Mouse (Mus musculus) stomach, postnatal 0 days (tissue): ENCODE data around the gene Edar. TPM values are rescaled to one million over a fixed set of nuclear protein-coding genes. Genes with fewer than 3 reads are reported as not detected.

ENCODE experiments used
- ATAC-seq: fragments of 200-750 bp; cut with Nextera tagmentation; 2 replicates; pipeline ENCODE4 v1.8.0; 2017; ENCODE audit not compliant: low FRiP score, low TSS enrichment
- DNase-seq: peaks from one replicate; pipeline ENCODE4 v3.0.0-alpha.2; 2016; ENCODE audit warnings: low spot score
- H3K27ac ChIP-seq: fragments of 300-500 bp; sonication (generic); replicated peaks from 2 replicates; pipeline ENCODE4 v1.5.1; 2014; ENCODE audit warnings: mild to moderate bottlenecking, control low read depth
- H3K27me3 ChIP-seq: fragments of 300-500 bp; sonication (generic); 2 replicates; pipeline ENCODE4 v1.6.1; 2014; ENCODE audit warnings: low read length; ENCODE audit not compliant: control insufficient read depth, insufficient read depth
- H3K36me3 ChIP-seq: fragments of 300-500 bp; sonication (generic); 2 replicates; pipeline ENCODE4 v1.6.1; 2014; ENCODE audit warnings: low read length, mixed read lengths; ENCODE audit not compliant: control insufficient read depth, insufficient read depth
- H3K4me1 ChIP-seq: fragments of 300-500 bp; sonication (generic); replicated peaks from 2 replicates; pipeline ENCODE4 v1.6.1; 2014; ENCODE audit warnings: antibody characterized with exemption; ENCODE audit not compliant: control insufficient read depth, insufficient read depth
- H3K4me2 ChIP-seq: fragments of 300-500 bp; sonication (generic); replicated peaks from 2 replicates; pipeline ENCODE4 v1.6.1; 2014; ENCODE audit warnings: low read depth, mild to moderate bottlenecking, control low read depth, moderate library complexity
- H3K4me3 ChIP-seq: fragments of 300-500 bp; sonication (generic); 2 replicates; pipeline ENCODE4 v1.5.1; 2014; ENCODE audit warnings: low read depth, low read length, control low read depth
- H3K9ac ChIP-seq: fragments of 300-500 bp; sonication (generic); 2 replicates; pipeline ENCODE4 v1.6.1; 2014; ENCODE audit warnings: mild to moderate bottlenecking, low read length, control low read depth, mixed read lengths
- H3K9me3 ChIP-seq: fragments of 300-500 bp; sonication (generic); 2 replicates; pipeline ENCODE4 v1.6.1; 2016; ENCODE audit warnings: low read length; ENCODE audit not compliant: control insufficient read depth
- CTCF ChIP-seq: IDR thresholded peaks from 2 replicates; pipeline ENCODE4 v1.5.1; 2016; ENCODE audit warnings: antibody characterized with exemption, low read depth, mild to moderate bottlenecking, moderate library complexity
- EP300 ChIP-seq: optimal IDR thresholded peaks from 2 replicates; pipeline ENCODE3; 2016; ENCODE audit warnings: antibody characterized with exemption
- WGBS: fragments of 180-500 bp; shearing (Covaris S2); extraction: QIAGEN DNeasy Blood & Tissue Kit; methylation state at CpG from one replicate; pipeline ENCODE4 v1.1.7; 2014; 5-methylcytosine and 5-hydroxymethylcytosine counted together
- polyA plus RNA-seq: library from polyadenylated mRNA; unstranded; fragments of >200 nt; fragmentation: Nextera tagmentation; extraction: Ambion mirVana; gene quantifications from 2 replicates; pipeline ENCODE4 v1.2.1, GENCODE M21; 2015

Gene Edar
- polyA plus RNA-seq, 1 experiment from 2014 or later = 0.64 TPM

DNA sequence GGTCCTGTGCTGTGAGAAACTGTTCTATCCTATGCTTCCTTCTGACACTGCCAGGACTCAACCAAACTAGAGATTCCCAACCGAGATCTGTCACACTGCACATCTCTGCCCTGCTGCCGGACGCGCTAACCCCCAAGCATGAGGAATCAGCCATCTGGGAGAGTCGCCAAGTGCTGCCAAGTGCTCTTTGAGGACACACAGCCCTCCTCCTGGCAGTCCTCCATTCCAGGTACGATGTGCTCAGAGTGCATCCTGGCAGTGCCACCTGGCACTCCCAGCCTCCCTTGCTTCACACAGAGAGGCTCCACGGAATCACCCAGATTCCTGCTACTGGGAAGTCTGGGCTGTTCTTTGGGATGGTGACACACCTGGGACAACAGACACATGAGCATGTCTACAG lies 31.3 kb downstream of the Edar start:
- H3K27me3 ChIP-seq = no peaks in the 10 kb centered on the region
- no peak overlapping the region for H3K9ac ChIP-seq
- no peak overlapping the region for H3K4me2 ChIP-seq
- H3K36me3 ChIP-seq = no peaks in the 10 kb centered on the region
- ATAC-seq (no peak), DNase-seq (no peak)
- no peak overlapping the region for H3K4me3 ChIP-seq
- H3K9me3 ChIP-seq = no peaks in the 10 kb centered on the region
- TF ChIP-seq CTCF (no peak), EP300 (no peak)
- WGBS = 58% methylated on average over 7 of the region's 7 CpGs
- no peaks in the 10 kb centered on the region for H3K4me1 ChIP-seq
- peak overlapping the region; percentile 45; the same call in 1 of the 2 replicates for H3K27ac ChIP-seq

GRCm38 (mm10) chr10:58643001-58643400 lies 32.5 kb downstream of the Edar start:
- no peaks in the 10 kb centered on the region for H3K9me3 ChIP-seq
- TF ChIP-seq CTCF (no peak), EP300 (no peak)
- H3K9ac ChIP-seq = no peak overlapping the region
- ATAC-seq (no peak), DNase-seq (no peak)
- 74% methylated on average over 9 of the region's 9 CpGs for WGBS
- no peaks in the 10 kb centered on the region for H3K27me3 ChIP-seq
- H3K36me3 ChIP-seq = no peaks in the 10 kb centered on the region
- no peak overlapping the region for H3K27ac ChIP-seq
- H3K4me2 ChIP-seq = no peak overlapping the region
- no peak overlapping the region for H3K4me3 ChIP-seq
- H3K4me1 ChIP-seq = no peaks in the 10 kb centered on the region

DNA sequence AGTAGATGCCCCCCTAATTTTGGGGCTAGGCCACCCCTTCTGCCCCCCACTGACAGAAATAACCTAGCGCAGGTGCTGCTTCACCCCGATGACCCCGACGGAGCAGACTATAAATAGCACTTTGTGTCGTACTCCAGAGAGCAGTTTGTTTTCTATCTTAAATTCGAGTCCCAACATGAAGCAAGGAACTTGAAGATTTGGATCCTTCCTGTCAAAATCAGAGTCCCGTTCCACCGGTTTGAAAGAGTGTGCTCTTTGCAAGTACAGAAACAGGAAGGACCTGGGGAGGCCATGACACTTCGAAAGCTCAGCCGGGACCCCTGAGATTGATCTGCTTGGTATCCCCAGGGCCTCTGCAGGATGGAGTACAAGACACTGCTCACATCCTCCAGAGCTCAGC lies 33.8 kb downstream of the Edar start:
- no peak overlapping the region for H3K4me3 ChIP-seq
- no peak for DNase-seq
- ATAC-seq = no peak
- no peaks in the 10 kb centered on the region for H3K4me1 ChIP-seq
- no peaks in the 10 kb centered on the region for H3K9me3 ChIP-seq
- no peak for TF ChIP-seq CTCF
- no peak for TF ChIP-seq EP300
- H3K36me3 ChIP-seq = no peaks in the 10 kb centered on the region
- H3K27me3 ChIP-seq = no peaks in the 10 kb centered on the region
- peak overlapping the region; percentile 76 for H3K27ac ChIP-seq
- H3K4me2 ChIP-seq = no peak overlapping the region
- 50% methylated on average over 10 of the region's 10 CpGs for WGBS
- no peak overlapping the region; the same call in 1 of the 2 replicates for H3K9ac ChIP-seq

DNA sequence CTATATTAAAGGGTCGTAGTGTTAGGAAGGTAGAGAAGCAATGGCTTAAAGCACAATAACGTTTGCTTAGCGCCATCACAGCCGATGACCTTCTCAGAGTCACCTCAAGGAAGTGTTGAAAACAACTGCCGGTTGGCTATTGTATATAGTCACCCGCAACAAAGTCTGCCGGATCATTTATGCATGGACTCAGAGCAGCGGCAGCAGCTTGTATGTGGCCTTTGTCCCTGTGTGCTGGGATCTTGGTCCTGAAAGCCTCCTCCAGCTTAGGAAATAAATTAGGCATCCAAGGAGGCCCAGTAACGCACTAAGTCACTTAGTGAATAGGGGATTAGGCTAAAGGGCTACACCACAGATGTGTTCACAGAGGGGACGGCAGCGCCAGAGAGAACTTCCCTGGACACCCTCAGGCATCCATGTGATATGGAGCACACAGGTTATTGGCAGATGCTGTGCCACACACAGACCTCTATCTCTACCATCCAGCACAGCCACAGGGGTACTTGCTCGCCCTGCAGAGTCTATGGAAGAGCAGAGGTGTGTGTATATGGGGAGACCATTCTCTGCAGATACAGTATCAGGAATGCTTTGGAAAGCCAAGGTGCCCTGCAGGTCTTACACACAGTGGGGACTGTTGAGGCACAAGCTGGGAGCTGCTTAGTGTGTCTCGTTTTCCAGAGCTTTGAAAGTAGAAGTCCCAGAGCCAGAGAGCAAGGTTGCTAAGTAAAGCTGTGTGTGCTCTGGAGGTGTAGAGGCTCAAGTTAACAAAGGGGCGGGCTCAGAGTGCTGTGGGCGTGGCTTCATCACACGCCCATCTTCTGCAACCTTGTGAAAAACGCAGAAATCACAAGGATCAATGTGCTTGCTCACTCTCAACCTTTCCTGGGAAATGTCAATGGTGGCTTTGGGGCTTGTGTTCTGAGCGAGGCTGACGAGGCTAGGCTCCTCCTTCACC lies 34.7 kb downstream of the Edar start:
- 47% methylated on average over 19 of the region's 19 CpGs for WGBS
- Histone ChIP-seq H3K27ac (peak overlapping the region; percentile 71), H3K9ac (no peak overlapping the region), H3K4me3 (no peak overlapping the region), H3K4me1 (no peaks in the 10 kb centered on the region), H3K36me3 (no peaks in the 10 kb centered on the region), H3K4me2 (0 out of 2 replicates have a peak overlapping the region, but pooled peaks have one; percentile 11), H3K27me3 (no peaks in the 10 kb centered on the region), H3K9me3 (no peaks in the 10 kb centered on the region)
- TF ChIP-seq EP300 = no peak
- TF ChIP-seq CTCF = no peak
- ATAC-seq (peak; percentile 41; the same call in 1 of the 2 replicates), DNase-seq (peak; percentile 38)

GRCm38 (mm10) chr10:58639291-58639690 lies 36.2 kb downstream of the Edar start:
- no peak overlapping the region for H3K4me2 ChIP-seq
- DNase-seq (no peak), ATAC-seq (no peak)
- no peaks in the 10 kb centered on the region for H3K4me1 ChIP-seq
- no peaks in the 10 kb centered on the region for H3K27me3 ChIP-seq
- no peaks in the 10 kb centered on the region for H3K9me3 ChIP-seq
- H3K27ac ChIP-seq = no peak overlapping the region
- no peaks in the 10 kb centered on the region for H3K36me3 ChIP-seq
- no peak overlapping the region for H3K4me3 ChIP-seq
- TF ChIP-seq CTCF (no peak), EP300 (no peak)
- H3K9ac ChIP-seq = no peak overlapping the region
- 56% methylated on average over 6 of the region's 6 CpGs for WGBS
